Mouse (Mus musculus) adrenal gland, postnatal 36 days (tissue): Measurements from ENCODE around the gene Rab4b. TPM values are rescaled to one million over a fixed set of nuclear protein-coding genes. Genes with fewer than 3 reads are reported as not detected.

Experiments
- DNase-seq, 2 experiments: peaks; one replicate each; pipeline ENCODE4 v3.0.0; 2021; ENCODE audit warnings: mixed read lengths in 1 of 2
- total RNA-seq, 2 experiments: library from RNA; stranded (reverse); gene quantifications; 2 replicates each; pipeline ENCODE4 v1.2.3; 2021

Gene Rab4b
- total RNA-seq, 2 experiments from 2014 or later, result 50.9 to 59.0 TPM

GRCm38 (mm10) chr7:27184964-27185363 is 6.3 kb upstream of the Rab4b start:
- peak in 1 of 2 experiments; percentile 64 for DNase-seq

GRCm38 (mm10) chr7:27182498-27182897 is 3.8 kb upstream of the Rab4b start:
- DNase-seq, result no peak

DNA sequence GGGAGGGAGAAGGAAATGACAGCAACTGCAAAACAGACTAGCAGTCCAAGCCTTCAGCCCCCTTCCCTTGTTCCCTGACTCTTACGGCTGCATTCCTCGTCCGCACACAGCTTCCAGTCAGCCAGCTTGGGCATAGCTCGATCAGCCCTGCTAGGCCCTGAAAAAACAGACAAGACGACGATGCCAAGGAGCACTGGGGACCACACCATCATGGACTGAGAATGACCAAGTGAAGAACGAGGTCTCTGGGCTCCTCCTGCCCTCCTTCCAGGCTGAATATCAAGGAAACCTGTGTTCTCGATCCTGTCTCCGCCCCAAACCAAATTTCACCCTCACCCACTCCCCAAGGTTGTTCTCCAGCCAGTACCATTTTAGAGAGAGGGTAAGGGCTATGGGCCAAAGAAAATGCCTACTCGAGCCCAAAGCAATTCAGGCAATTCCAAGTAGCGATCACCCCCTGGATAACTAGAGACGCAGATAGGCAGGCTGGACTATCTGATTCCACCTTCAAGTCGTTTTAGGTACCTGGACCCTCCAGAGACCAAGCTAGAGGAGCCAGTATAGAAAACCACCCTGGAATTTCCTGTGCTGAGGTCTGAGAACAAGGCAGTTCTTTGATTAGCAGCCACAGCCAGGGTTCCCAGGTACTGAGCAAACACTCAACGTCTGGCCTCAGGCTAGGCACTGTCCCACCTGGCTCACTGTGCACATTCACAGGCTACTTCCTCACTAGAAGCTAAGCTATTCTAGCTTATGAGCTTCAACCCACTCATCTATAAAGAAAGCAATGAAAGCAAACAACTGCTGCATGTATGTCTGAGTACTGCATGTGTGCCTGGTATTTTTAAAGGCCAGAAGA is 2.4 kb upstream of the Rab4b start, which contains the start of the genes Gm21983 and Mia:
Gene Gm21983, minus strand, starts transcription at position 250 of the 859 bp plus-strand sequence.
Gene Mia, minus strand, starts transcription at position 321 of the 859 bp plus-strand sequence.
- DNase-seq, result no peak

DNA sequence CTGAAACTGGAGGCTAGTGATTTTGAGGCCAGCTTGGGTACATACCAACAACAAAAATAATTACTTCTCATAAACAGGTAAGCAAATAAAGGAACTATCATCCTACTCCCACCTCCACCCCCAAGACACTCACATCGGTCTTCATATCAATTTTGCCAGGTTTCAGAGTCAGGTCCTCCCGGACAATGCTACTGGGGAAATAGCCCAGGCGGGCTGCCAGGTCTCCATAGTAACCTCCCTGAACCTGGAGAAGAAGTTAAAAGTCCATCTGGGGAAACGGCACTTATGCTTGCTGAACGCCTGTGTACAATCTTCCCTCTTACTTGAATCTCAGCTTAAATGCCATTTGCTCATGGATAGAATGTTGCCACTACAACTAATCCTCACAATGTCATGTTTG is 1.3 kb upstream of the Rab4b start:
- peak; percentile 68 to 78 for DNase-seq

DNA sequence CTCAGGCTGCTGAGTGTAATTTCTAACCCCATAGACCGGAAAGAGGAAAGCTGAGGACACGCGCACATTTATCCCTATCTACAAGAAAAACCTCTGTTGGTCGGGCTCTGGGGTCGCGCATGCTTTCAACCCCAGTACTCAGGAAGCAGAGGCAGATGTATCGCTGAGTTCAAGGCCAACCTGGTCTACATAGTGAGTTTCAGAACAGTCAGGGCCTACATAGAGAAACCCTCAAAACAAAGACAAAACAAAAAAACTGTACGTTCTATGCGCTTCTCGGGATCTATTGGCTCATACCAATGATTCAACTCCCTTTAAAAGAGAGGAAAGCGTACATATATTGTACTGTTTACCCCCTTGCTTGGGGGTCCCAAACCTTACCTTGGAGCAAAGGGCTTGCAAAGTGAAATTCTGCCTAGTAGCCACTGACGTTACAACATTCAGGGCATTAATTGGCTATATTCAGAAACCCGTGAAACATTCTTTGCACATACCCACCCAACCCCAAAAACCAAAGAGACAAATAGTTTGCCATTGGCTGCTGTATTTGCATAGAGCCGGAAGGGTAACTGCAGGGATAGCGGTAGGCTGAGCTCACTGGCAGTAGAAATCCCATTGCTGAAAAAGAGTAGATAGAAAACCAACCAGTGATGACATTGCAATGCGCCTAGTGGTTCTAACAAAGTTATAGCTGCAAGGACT is 672 bp upstream of the Rab4b start:
- DNase-seq, result no peak

- no peak for DNase-seq
Observed at GRCm38 (mm10) chr7:27177942-27178323, 763 bp downstream of the Rab4b start.

- no peak for DNase-seq
Observed at GRCm38 (mm10) chr7:27174896-27175295, 3.8 kb downstream of the Rab4b start.

- no peak for DNase-seq
Observed at GRCm38 (mm10) chr7:27174496-27174895, 4.2 kb downstream of the Rab4b start.

DNA sequence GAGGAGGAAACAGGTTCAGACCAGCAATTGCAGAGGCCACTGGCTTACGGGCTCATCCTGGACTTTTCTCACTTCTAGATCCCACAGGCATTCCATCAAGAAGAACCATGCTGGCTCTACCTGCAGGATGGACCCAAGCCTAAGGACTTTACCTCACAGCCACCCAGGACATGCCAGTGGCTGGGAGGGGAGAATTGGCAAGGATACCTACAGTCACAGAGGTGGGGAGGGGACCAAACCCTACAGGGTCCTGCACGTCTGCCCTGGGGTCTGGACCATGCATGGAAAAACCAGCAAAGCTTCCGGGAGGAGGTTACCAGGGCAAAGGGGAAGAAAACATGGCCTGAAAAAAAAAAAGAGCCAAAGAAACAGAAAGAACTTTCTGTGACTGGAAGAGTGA is 7.7 kb downstream of the Rab4b start:
- no peak for DNase-seq

- DNase-seq, result no peak
Observed at GRCm38 (mm10) chr7:27168371-27168770, 10.3 kb downstream of the Rab4b start.

DNA sequence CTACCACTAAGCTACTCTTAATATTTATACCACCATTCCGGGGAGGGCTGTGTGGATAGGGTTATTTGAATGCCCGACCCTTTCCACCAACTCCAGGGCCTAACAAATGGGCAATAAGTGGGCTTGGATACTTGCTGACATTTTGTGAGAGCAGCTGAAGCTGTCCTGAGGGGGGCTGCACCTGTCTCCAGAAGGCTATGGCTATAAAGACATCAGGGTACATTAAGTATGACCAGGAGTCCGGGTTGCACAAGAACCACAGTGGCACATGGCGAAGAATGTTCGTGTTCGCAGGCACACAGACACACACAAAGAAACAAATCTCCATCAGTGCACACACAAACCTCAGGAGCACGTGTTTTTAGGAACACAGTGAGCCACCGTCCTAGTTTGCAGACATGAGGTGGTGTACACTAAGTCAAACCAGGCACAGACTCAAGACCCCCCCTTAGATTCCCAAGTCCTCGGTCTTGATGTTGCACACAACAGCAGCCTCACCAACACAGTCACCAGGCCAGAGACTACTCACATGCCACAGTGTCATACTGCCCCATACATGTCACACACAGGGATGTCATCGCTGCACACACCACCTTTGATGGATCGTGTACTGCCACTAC is 11.1 kb downstream of the Rab4b start:
- no peak for DNase-seq

GRCm38 (mm10) chr7:27166614-27167474 is 11.9 kb downstream of the Rab4b start, which contains the start of gene Egln2:
Gene Egln2 (minus strand): TSS chr7:27166802.
- peak; percentile 97 for DNase-seq

- DNase-seq, result peak; percentile 92 to 96
Observed at GRCm38 (mm10) chr7:27166229-27166613, 12.5 kb downstream of the Rab4b start.

DNA sequence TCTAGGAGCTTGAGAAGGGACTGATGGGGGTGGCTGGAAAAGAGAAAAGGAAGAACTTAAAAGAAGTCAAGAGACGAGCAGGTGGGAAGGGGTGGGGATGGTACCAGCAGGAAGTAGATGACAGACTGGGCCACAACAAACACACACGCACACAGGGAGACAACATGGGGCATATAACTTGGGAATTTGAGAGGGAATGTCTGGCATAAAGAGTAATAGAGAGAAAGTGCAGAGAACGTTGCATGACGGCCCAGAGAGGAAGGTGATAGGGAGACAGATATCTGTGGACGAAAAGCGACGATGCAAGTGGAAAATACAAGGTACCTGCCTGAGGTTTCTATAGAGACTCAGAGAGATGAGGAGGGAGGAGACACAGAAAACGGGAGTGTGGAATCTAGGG is 13.0 kb downstream of the Rab4b start:
- DNase-seq, result no peak

DNA sequence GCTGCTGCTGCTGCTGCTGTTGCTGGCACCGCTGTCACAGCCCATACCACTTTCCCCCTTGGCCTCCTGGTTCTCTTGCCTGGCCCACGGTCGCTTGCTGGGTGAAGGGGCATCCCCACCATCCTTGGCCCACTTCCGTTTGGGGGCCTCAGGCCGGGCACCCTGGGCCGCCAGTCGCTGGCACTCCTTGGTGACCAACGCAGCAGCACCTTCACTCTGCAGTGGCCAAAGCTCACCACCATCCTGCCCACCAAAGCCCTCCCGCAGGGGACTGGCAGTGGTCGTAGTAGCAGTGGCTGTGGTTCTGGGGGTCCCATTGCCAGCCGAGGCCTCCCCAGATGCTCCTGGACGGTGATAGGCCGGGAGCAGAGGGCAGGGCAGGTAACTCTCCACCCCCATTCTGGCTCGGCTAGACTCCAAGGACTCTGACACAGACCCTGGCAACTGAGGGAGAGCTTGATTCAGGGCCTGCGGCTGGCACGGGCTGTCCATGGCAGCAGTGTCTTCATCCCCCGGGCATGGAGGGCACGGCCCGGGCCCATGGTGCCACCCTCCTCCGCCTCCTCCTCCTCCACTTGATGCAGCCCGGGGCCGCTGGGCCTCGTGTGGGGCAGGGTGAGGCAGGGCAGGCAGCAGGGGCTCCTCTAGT is 13.6 kb downstream of the Rab4b start:
- DNase-seq, result peak; percentile 87 to 89

DNA sequence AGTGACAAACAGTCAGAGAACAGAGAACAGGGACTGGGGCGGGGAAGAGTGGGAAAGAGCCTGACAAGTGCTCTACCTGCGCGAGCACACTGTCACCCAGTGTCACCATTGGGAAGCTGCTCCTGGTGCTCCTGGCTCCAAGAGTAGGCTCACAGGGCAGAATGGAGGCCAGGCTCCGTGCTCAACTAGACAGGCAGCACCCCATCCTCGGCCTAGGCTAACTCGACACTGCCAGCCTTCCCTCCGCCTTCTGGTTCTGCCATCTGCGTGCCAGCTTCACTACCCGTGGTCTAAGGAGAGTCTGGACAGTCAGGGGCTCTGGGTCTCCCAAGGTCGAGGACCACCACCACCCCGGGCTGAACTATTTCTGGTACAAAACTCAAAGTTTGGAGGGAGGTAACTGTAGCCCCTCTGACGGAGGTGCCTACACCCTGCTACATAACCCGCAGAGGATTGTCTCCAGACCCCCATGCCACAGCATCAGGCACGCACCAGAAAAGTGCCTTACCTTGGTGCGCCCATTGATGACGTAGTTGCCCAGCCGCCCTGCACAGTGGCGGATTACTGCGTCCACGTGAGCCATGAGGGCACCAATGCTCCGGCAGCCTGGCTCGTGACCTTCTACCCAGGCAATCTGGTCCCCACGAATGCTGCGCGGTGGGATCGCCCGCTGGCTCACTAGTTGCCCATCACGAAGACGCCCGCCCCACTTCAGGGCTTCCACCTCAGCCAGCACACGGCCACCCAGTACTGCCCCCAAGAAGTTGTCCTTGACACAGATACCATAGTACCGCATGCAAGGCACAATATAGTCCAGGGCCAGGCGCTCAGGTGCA is 14.4 kb downstream of the Rab4b start:
- peak; percentile 71 for DNase-seq

GRCm38 (mm10) chr7:27163450-27163805 is 15.3 kb downstream of the Rab4b start:
- DNase-seq, result no peak

GRCm38 (mm10) chr7:27162780-27163449 is 15.8 kb downstream of the Rab4b start:
- peak in 1 of 2 experiments; percentile 26 for DNase-seq

DNA sequence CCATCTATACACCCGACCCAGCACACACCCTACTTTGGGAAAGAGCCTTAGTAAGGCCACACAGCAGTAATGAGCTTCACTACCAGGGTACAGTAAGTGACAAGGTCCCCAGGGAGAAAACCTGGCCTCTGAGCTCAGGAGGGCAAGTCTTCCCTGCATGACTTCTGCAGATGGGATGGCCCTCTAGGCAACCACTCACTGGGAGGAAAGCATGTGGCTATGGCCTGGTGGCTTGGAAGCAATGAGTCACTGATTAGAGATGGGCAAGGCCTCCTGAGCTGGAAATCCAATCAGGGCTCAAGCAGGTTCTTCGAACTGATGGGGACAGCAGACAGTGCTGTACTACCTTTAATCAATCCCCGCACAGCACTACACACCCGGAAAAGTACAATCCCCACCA is 17.0 kb downstream of the Rab4b start:
- peak; percentile 55 to 58 for DNase-seq

- no peak for DNase-seq
Observed at GRCm38 (mm10) chr7:27160921-27161320, 17.8 kb downstream of the Rab4b start.
